Mouse (Mus musculus) stomach, postnatal 0 days (tissue): ENCODE measurements at regions not wholly inside any gene's neighbourhood (a gene's known extent, or its start where the extent isn't known, plus 50 kb on each side); places are given as distances from the start of the nearest gene placed in this dataset.

Experiments
- CTCF ChIP-seq: IDR thresholded peaks from 2 replicates; pipeline ENCODE4 v1.5.1; 2016; ENCODE audit warnings: antibody characterized with exemption, low read depth, mild to moderate bottlenecking, moderate library complexity
- EP300 ChIP-seq: optimal IDR thresholded peaks from 2 replicates; pipeline ENCODE3; 2016; ENCODE audit warnings: antibody characterized with exemption

DNA sequence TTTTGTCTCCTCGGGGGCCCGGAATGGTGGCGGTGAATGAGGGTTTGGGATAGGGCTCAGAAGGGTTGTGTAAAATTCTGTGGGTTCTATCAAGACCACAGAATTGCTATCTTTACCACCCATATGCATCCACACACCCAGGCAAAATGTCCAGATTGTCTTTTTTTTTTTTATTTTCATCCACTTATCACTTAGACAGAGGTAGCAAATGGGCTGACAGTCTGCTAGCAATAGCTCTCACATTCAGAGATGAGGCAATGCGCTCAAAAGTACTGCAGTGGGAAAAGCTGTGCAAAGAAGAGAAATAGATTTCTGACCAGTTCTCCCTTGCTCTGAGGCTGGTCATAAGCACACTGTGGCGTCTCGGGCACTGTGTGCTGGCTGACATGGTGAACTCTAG is 154.5 kb downstream of the Dad1 start:
- TF ChIP-seq CTCF: no peak
- TF ChIP-seq EP300: no peak
